Mouse (Mus musculus) v-Abl transformed pro-B cells (cell line): Measurements from ENCODE around the gene Sik3.

Source experiments
- in situ Hi-C, 2 experiments: fragments of 400-800 bp; cut with MboI; formaldehyde crosslinking; loops; one replicate each; pipeline ENCODE4 v1.15.1; 2025; ENCODE audit not compliant: unreplicated experiment in 2 of 2

Sik3 gene

GRCm38 (mm10) chr9:46215338-46216322 lies 203.0 kb downstream of the Sik3 start:
- in situ Hi-C loops = loop anchor here in 1 of 2 experiments (25.0 kb wide), 1 partner anchor 778 kb away; the partner anchor contains the start of gene Dscaml1

- in situ Hi-C loops = loop anchor here in 1 of 2 experiments (25.0 kb wide), 1 partner anchor 780 kb away; the partner anchor contains the start of gene Dscaml1
Measured at GRCm38 (mm10) chr9:46216744-46217470, 204.3 kb downstream of the Sik3 start.

GRCm38 (mm10) chr9:46218176-46218575 lies 205.6 kb downstream of the Sik3 start:
- in situ Hi-C loops = loop anchor here in 1 of 2 experiments (25.0 kb wide), 1 partner anchor 781 kb away; the partner anchor contains the start of gene Dscaml1

- in situ Hi-C loops = loop anchor here in 1 of 2 experiments (25.0 kb wide), 1 partner anchor 786 kb away; the partner anchor contains the start of gene Dscaml1
Measured at GRCm38 (mm10) chr9:46223090-46223489, 210.5 kb downstream of the Sik3 start.

GRCm38 (mm10) chr9:46224101-46224500 lies 211.5 kb downstream of the Sik3 start:
- in situ Hi-C loops = loop anchor here in 1 of 2 experiments (25.0 kb wide), 1 partner anchor 787 kb away; the partner anchor contains the start of gene Dscaml1

- in situ Hi-C loops = loop anchor here in 1 of 2 experiments (25.0 kb wide), 2 partner anchors 638 to 788 kb away; partner anchors contain the start of gene Dscaml1
Measured at GRCm38 (mm10) chr9:46224945-46225660, 212.5 kb downstream of the Sik3 start.

GRCm38 (mm10) chr9:46227064-46227614 lies 214.5 kb downstream of the Sik3 start:
- in situ Hi-C loops = loop anchor here in 1 of 2 experiments (25.0 kb wide), 1 partner anchor 640 kb away; no protein-coding TSS in a partner anchor

GRCm38 (mm10) chr9:46228491-46228890 lies 215.9 kb downstream of the Sik3 start, which contains the start of gene Apoa1:
Gene Apoa1 (plus strand): TSS chr9:46228580.
- in situ Hi-C loops = loop anchor here in 1 of 2 experiments (25.0 kb wide), 1 partner anchor 641 kb away; no protein-coding TSS in a partner anchor

- in situ Hi-C loops = loop anchor here in 1 of 2 experiments (25.0 kb wide), 1 partner anchor 643 kb away; no protein-coding TSS in a partner anchor
Measured at GRCm38 (mm10) chr9:46229573-46230449, 217.2 kb downstream of the Sik3 start.

- in situ Hi-C loops = loop anchor here in 1 of 2 experiments (25.0 kb wide), 1 partner anchor 643 kb away; no protein-coding TSS in a partner anchor
Measured at GRCm38 (mm10) chr9:46230450-46230975, 217.9 kb downstream of the Sik3 start.

GRCm38 (mm10) chr9:46235196-46235595 lies 222.6 kb downstream of the Sik3 start:
- in situ Hi-C loops = loop anchor here in 1 of 2 experiments (25.0 kb wide), 1 partner anchor 648 kb away; no protein-coding TSS in a partner anchor

- in situ Hi-C loops = loop anchor here in 1 of 2 experiments (25.0 kb wide), 1 partner anchor 648 kb away; no protein-coding TSS in a partner anchor
Measured at GRCm38 (mm10) chr9:46235596-46235648, 222.8 kb downstream of the Sik3 start, which contains the start of gene Apoc3. Gene Apoc3 (minus strand): TSS chr9:46235636.

GRCm38 (mm10) chr9:46235649-46236048 lies 223.0 kb downstream of the Sik3 start:
- in situ Hi-C loops = loop anchor here in 1 of 2 experiments (25.0 kb wide), 1 partner anchor 648 kb away; no protein-coding TSS in a partner anchor

- in situ Hi-C loops = loop anchor here in 1 of 2 experiments (25.0 kb wide), 1 partner anchor 652 kb away; no protein-coding TSS in a partner anchor
Measured at GRCm38 (mm10) chr9:46238850-46239249, 226.2 kb downstream of the Sik3 start.

- in situ Hi-C loops = loop anchor here in 1 of 2 experiments (10.0 to 25.0 kb wide), 2 partner anchors 326 to 653 kb away; no protein-coding TSS in a partner anchor
Measured at GRCm38 (mm10) chr9:46240526-46241153, 228.0 kb downstream of the Sik3 start, which contains the start of gene Apoa4. Gene Apoa4 (plus strand): TSS chr9:46240696.

- in situ Hi-C loops = loop anchor here in 1 of 2 experiments (10.0 to 25.0 kb wide), 2 partner anchors 327 to 655 kb away; no protein-coding TSS in a partner anchor
Measured at GRCm38 (mm10) chr9:46241818-46242217, 229.2 kb downstream of the Sik3 start.

- in situ Hi-C loops = loop anchor here in 1 of 2 experiments (10.0 to 25.0 kb wide), 2 partner anchors 328 to 656 kb away; no protein-coding TSS in a partner anchor
Measured at GRCm38 (mm10) chr9:46243122-46243521, 230.5 kb downstream of the Sik3 start.
